Mouse (Mus musculus): ENCODE measurements around the gene Map3k11.
A peak's percentile ranks its signal among the peaks of the same experiment; 100 is the strongest.

Gene Map3k11

DNA sequence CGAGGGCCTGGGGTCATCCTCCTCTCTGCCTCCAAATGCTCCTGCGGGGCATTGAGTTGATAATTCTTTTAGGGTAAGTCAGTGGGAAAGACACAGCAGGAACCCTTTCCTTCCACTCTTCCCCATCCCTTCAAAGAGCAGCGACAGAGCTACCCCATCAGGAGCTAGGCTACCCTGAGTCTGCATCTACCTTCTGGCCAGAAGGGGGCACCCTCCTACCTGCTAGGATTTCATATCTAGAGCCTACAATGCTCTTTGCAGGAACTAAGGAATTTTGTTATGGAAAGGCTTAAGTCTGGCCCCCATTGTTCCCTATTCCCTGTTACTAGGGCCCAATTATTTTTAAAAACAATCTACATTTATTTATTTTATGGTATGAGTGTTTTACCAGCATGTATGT is 22.7 kb downstream of the Map3k11 start:
- peak; percentile 79 for DNase-seq (ENCODE audit: low spot score)

DNA sequence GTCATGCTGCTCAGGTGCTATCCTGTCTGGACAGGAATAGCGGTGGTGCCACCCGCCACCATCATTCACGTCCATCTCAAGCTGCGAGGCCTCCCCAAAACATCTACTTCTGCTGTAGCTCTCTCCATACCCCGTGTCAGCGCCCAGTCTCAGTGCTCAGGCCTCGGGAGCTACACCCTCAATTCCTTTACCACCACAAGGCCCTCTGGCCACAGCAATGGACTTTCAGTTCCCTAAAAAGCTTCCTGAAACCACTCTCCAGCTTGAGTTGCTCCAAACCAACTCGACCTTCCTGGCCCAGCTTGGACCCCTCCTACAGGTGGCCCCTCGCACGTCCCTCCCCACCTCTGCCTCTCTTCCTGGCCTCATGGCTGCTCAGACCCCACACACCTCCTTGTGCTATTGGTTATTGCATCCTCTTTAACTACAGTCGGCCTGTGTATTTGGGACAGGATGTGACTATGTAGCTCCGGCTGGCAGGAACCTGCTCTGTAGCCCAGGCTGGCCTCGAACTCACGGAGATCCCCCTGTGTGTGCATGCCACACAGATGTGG is 23.4 kb downstream of the Map3k11 start:
- no peak for DNase-seq (ENCODE audit: low spot score)

DNA sequence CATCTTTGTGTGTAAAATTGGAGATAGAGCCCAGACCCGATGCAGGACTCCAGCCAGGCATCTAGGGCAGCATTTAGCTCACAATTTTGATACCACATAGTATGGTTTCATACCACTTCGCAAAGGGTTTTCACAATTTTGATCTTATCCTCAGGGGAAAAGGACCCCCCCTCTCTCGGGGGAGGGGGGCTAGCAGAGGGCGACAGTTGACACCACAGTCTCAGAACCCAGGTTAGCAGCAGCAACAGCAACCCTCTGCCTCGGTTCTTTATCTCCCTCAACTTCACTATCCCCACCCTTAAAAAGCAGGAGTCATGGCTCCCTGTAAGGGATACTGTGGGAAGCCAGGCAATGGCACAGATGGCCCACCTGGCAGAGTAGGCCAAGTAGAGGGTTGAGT is 24.7 kb downstream of the Map3k11 start:
- no peak for DNase-seq (ENCODE audit: low spot score)

DNA sequence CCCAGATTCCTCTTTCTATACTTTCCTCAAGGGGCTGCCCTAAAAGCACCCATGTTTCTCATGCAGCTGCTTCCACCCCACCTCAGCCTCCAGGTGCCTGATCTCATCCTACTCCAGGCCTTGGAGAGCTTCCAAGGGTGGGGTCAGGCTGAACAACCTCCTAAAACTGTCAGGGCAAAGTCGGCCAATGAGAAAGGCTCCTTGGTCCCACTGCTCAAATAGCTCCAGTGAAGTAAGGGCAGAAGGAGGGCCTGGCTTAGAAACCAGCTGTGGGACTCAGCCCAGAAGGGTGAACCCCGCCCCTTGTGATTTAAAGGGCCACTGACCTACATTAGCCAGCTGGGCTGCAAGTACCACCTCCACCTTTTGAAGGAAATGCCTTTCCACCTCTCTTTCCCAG is 25.2 kb downstream of the Map3k11 start:
- peak; percentile 87 for DNase-seq (ENCODE audit: low spot score)

DNA sequence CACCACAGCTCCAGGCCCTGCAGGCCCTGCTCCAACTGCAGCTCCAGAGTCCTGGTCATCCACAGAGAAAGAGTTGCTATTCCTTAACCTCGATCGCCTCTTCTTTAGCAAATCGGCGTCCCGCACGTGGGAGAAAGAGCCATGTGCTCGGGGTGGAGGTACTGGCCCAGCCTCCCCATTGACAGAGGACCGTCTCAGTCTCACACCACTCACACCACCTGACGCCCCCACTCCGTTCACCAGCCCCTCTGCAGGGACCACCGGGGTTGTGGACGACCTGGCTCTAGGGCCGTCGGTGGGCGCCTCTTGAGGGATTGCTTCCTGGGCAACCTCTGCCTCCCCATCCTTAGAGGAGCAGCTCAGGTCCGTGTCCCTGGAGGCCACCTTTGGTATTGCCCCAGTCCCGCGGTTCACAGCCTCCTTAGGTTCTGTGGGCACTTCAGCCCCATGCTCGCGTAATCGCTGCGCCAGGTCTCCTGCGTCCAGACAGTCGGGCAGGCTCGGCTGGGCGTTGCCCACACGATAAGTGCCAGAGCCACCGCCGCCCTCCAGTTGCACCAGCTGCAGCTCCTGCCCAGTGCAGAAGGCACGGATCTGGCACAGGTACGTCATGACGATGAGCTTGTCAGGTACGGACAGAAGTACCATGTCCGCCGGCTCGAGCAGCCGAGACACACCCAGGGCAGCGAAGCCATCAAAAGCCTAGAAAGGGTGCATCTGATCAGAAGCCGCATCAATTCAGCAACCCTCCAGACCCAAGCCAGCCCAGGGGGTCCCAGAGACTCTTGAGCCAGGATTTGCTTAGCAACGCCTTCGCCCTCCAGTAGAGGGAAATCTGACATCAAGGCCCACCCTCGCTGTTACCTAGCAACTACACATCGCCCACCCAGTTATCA is 27.5 kb downstream of the Map3k11 start:
- DNase-seq (ENCODE audit: low spot score), result no peak

DNA sequence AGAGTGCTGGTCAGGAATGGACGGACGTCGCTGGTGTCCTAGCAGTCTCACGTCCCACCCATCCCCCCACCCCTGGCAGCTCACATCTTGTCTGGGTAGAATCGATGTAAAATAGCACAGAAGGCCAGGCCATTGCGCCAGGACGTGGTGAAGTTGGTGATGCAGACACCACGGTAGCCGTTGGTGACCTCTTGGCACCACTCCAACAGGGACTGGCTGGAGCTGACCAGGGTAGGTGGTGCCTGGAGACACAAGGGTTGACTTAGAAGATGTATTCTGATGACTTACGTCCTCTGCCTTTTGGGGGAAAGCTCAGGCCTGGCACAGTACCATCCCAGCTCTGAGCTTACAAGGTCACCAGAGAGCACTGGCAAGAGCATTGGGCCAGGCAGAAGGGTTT is 28.4 kb downstream of the Map3k11 start:
- DNase-seq (ENCODE audit: low spot score), result no peak

DNA sequence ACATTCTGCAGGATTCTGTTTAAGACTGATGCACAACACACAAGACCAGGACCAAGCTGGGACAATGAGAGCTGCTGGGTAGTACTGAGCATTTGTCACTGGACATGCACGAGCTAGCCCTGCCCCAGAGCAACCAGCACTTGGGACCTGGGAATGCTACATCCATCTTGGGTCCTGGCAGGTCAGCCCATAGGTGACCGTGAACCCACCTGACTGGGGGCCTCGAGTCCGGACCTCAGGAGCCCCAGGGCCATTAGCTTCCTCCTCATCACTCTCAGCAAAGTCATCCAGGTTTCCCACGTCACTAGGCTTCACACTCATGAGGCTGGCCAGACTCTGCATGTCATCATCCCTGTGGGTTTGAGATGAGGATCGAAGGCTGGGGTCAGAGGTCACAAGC is 32.7 kb downstream of the Map3k11 start:
- DNase-seq (ENCODE audit: low spot score), result no peak

DNA sequence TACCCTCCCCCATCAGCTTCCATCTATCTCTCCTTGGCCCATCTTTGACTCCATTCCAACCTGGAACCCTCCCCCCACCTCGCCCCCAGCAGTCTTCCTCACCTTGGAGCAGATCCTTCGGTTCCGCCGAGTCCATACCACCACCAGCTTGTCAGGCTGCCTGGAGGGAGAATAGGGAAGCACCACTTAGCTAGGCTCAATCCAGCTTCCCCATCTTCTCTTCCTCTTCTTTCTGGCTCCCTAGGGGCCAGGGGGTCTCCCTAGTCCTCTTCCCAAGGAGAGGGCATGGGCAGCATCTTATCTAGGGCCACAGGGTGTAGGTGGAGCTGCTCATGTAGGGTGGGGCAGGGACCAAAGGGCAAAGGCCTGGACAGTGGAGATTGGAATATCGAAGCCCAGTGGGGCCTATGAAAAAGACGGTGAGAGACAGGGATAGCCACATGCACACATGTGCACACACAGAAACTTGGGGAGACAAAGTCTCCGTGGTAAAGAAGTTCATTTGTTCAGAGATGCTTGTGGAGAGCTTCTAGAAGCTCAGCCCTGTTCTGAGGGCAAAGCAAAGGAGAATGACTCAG is 34.4 kb downstream of the Map3k11 start:
- no peak for DNase-seq (ENCODE audit: low spot score)

DNA sequence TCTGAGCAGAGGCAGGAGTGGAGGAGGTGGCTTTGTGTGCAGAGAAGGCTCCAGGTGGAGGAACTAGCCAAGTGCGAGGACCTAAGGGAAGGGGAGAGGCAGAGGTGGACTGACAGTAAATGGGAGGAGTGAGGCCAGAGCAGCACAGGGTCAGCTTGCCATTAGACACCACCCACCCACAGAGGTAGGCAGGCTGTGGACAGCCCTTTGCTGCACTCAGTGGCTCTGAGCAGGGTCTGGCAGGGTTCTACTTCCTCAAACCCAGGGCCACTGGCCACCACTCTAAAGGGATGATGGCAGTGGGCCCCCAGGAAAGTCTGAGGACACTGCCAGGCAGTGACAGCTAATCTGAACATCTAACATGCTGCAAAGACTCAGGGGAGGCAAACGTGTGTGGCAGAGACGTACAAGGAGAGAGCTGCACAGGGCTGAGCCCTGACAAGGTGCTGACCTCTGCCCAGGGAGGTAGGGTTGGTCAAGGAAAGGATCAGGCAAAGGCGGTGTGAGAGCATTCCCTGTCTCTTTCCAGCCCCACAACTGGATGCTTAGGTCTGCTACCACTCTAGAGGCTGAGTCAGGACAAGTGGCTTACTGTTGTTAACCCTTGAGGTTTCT is 35.5 kb downstream of the Map3k11 start:
- DNase-seq (ENCODE audit: low spot score), result no peak

DNA sequence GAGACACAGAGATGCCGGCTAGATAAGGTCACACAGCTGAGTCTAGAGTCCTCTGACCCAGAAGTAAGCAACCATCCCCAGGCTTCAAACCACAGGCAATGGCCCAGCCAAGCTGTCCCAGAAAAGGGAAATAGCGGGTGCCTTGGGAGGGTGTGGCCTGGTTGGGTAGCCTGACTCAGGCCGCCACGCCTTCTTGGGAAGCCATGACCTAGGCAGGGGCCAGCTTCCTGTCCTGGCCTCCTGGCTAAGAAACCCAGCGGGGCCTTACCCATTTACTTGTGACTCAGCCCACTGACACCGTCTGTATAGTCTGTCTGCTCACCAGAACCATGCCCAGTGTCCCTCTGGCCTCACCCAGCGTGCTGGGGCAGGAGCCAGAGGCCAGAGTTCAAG is 36.0 kb downstream of the Map3k11 start:
- DNase-seq (ENCODE audit: low spot score), result peak; percentile 96

DNA sequence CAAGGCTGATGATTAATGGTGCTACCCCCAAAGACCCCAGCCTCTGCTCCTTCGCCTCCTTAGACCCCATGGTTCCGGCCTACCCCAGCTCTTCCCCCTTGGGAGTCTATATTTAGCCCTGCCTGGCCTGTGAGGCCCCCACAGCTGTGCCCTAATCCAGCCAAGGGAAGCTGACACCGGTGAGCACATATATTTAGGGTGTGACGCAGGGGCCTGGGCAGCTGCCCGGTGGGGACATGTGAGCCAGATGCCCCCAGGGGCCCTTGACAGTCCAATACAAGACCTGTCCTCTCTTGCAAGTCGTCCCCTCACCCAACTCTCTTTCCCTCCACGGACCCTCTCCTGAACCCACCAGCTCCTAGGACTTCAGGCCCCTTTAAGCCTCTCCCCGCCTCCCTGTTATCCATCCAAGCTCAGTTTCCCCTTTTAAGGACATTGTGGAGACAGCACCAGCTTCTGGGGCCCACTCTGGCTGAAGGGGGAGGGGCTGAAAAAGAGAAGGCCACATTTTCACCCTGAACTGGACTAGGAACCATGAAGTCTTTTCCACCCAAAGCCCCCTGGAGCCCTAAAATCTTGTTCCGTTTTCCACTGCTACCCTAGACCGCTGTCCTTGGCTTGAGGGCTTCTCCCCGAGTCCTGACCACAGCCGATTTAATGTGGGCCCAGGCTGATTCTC is 36.6 kb downstream of the Map3k11 start:
- peak; percentile 80 for DNase-seq (ENCODE audit: low spot score)

DNA sequence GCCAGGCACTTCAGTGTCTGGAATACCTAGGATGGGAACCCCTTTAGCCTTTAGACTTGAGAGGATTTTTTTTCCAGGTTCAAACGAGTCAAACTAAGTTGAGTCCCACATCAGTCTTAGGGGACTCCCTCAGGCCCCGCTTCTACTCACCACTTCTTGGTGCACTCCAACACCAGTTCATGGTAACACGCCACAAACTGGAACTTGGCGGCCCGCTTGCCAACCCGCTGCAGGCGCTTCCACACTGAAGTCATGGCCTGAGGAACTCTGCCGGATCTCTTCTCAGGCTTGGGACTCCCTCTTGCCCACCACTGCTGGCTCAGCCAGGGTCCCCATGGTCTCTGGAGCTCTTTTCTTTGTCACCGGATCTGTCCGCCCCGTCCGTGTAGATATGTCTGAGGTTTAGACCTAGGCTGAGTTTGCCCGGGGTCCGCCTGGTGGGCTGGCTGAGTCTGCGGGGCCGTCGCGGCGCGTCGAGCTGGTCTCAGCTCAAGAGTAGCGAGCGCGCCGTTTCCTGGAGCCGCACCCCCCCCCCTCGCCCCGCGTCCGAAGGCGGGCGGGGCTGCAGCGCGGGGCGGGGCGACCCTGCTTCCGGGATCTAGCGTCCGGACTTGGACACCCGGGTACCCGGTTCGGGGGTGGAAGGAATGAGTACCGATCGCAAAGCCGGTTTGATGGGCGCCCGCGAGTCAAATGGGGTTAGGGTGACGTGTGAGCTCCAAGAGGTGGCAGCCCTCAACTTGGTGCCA is 37.4 kb downstream of the Map3k11 start, which contains the start of gene Ehbp1l1:
TSS of gene Ehbp1l1 (minus strand) at position 551 of the 749 bp plus-strand sequence.
- DNase-seq (ENCODE audit: low spot score), result peak; percentile 68

DNA sequence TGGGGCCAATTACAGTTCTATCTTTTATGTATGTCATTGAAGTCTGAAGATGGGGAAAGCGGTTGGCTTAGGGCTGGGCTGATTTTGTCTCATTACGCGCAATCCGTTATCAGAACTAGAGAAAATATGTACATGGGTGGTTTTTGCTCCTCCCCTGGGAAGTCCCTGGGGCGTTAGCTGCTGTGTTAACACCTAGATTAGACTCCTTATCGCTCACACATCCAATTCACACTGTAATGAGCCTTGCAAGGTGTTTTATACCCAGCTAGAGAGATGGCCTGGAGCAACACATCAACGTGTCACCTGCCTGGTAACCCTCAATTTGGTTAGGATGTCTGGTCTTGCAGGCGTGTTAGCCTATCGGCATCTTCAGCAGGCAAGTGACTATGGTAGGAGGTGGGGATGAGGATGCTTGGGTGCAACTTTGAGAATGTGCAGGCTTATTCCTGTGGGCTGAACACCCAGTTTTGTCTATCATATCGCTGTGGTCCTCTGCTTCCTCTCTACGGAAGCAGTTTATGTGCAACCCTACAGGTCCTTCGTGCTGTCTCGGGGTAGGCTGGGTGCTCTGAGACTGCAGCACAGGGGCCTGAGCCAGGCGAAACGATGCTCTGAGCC is 38.5 kb downstream of the Map3k11 start:
- DNase-seq (ENCODE audit: low spot score), result no peak

DNA sequence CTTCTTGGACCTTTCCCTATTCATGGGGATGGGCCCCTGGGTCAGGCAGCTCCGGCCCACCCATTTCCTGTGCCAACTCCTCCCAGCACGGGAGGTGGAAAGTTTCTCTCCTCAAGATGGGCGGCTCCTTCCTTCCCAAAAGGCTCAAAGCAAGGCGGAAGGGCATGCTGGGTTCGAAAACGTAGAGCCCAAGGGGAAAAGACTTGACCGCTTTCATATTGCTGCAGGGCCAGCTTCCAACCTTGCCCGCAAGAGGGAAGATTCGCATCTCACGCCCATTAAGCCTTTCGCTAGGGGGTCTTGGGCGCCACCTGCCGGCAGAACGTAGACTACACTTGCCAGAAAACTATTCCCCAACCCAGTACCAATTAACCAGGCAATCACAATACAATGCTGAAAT is 39.2 kb downstream of the Map3k11 start:
- peak; percentile 87 for DNase-seq (ENCODE audit: low spot score)

DNA sequence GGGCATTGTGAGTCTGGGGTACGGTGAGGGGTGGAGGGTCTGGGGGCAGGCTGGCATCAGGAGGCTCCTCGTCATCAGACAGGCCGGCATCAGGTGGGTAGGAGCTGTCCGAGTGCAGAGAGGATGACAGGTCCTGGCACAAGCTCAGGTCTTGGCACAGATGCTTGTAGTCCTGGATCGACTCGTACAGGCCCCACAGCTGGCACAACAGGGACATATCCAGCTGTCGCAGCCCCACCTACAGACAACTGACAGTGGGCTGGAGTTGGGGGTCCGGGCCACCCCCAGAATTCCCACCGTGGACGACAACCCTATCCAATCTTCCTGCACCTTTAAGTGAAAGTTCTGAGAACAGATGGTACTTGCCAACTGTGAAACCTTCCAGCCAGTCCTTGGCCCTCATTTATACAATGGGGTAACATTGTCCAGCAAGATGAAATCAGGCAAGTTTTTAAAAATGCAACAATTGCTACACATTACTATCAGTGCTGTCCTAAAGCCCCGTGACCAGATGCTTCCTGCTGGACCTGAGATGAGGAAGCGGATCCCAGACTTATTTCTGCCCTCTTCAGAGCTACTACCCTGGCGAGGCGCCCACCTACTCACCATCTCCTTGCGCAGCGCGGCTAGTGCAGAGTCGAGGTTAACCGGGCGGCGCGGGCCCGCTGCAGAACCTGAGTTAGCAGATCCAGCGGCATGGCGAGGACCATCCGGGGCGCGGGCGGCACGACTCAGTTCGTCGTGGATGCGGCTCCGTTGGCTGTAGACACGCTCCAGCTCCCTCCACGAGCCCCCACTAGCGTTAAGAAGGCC is 40.3 kb downstream of the Map3k11 start:
- peak; percentile 69 for DNase-seq (ENCODE audit: low spot score)

DNA sequence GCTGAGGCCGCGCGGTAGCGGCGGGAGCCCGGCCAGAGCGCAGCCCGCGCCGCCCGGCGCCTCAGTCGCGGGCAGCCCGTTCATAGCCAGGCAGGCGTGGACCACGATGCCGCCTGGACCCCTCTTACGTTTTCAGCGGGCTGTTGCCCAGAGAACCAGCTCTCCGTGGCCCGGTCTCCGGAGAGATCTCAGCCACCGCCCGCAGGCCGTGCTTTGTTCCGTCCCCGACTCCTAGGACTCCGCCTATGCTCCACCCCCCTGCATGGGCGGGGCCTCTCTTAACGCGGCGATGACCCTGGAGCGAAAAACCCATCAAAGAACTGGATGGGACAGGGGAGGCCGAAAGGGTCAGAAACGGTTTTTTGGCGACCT is 40.9 kb downstream of the Map3k11 start, which contains the start of gene Fam89b:
TSS of gene Fam89b (minus strand) at position 210 of the 372 bp plus-strand sequence.
- DNase-seq (ENCODE audit: low spot score), result peak; percentile 92

DNA sequence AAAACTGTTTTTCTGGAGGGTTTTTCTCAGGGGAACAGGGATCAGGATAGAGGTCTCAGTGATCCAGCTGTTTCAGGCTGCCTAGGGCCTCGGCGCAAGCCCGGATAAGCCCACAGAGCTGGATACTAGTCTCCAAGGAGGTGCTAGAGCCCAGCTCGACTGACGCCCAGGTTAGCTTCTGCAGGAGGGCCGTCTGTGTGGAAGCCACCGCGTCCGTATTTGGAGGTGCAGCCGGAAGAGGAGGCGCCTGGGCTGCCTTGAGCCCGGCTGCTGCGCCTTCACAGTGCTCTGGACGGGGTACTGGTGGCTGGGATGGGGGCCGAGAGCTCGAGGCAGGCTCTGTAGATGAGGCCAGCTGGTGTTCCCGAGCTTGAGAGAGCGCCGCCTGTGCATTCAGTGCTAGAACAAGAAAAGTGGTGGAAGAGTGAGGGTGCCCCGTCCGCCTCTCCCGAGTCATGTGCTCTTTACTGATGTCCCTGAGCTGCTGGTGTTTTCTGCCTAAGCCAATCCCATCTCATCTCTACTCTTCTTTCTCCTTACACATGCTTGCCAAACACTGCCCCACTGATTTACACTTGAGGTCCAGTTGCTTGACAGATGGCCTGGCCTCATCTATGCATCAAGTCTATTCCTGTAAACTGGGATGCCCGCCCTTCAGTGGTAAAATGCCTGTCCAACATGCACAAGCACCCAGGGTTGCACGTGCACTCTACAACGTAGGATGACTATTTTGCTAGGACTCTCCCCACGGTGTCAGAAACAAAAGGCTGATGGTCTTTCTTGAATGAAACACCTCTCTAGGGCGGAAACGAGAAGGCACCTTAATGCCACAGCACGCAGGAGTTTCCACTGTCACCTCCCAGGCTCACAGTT is 42.0 kb downstream of the Map3k11 start:
- DNase-seq (ENCODE audit: low spot score), result no peak

DNA sequence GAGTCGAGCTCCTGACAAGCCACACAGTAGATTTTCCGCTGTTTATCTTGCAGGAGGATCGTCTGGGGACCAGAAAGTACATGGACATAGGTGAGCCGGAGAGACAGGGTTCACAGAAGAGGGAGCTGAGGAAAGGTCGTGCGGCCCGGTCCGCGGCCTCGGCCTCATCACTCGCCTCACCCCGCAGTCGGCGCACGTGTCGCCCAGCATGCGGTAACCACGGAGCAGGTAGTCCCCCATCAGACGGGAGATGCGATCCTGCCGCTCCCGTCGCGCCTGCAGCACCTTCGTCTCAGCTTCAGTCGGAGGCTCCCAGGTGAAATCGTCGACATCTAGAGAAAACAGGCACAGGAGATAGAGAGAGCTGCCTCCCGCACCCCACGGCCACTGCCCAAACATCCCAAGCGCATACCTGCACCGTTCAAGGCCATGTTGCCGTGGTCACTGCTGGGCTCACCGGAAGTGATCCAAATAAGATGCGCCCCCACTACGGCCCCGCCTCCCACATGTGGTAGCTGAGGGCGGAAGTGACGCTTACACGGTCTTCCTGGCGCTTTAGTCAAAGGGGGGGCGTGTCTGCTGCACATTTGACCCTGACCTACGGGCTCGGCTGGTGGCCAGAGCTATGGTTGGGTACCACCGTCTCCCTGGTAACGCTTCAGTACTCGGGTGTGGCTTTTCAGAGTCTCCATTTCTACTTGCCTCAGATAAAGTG is 42.9 kb downstream of the Map3k11 start:
- peak; percentile 97 for DNase-seq (ENCODE audit: low spot score)

Data from adipocyte (in vitro differentiated cells).